Mouse (Mus musculus): ENCODE results near the gene Fastkd1.
"Not testable (repeated sequence)": the region's sequence is repeated elsewhere in the genome, so short reads cannot be mapped to it uniquely, and the experiment has no call there.

Gene Fastkd1

GRCm38 (mm10) chr2:69712981-69713625 is at the start of gene Fastkd1:
Fastkd1 (minus strand) TSS chr2:69713516.
- peak; percentile 63 to 66 for DNase-seq (ENCODE audit: low spot score in 2 of 2)

- DNase-seq (ENCODE audit: low spot score in 2 of 2): no peak
Measured at GRCm38 (mm10) chr2:69760980-69761379, 47.7 kb upstream of the Fastkd1 start.

- DNase-seq (ENCODE audit: low spot score in 2 of 2): no peak
Measured at GRCm38 (mm10) chr2:69745091-69745490, 31.8 kb upstream of the Fastkd1 start.

GRCm38 (mm10) chr2:69723519-69723825 is 10.2 kb upstream of the Fastkd1 start:
- DNase-seq (ENCODE audit: low spot score in 2 of 2): peak in 1 of 2 experiments; percentile 3

- peak; percentile 83 to 86 for DNase-seq (ENCODE audit: low spot score in 2 of 2)
Measured at GRCm38 (mm10) chr2:69722650-69723518, 9.6 kb upstream of the Fastkd1 start.

GRCm38 (mm10) chr2:69722273-69722649 is 8.9 kb upstream of the Fastkd1 start, which contains the start of gene Ppig:
Ppig (plus strand) TSS chr2:69722545.
- no peak for DNase-seq (ENCODE audit: low spot score in 2 of 2)

GRCm38 (mm10) chr2:69719121-69719520 is 5.8 kb upstream of the Fastkd1 start:
- DNase-seq (ENCODE audit: low spot score in 2 of 2): no peak

GRCm38 (mm10) chr2:69716483-69716882 is 3.2 kb upstream of the Fastkd1 start:
- DNase-seq (ENCODE audit: low spot score in 2 of 2): peak; percentile 44 to 65

- no peak for DNase-seq (ENCODE audit: low spot score in 2 of 2)
Measured at GRCm38 (mm10) chr2:69714126-69714525, 810 bp upstream of the Fastkd1 start.

- no peak for DNase-seq (ENCODE audit: low spot score in 2 of 2)
Measured at GRCm38 (mm10) chr2:69713626-69714014, 304 bp upstream of the Fastkd1 start.

- DNase-seq (ENCODE audit: low spot score in 2 of 2): no peak
Measured at GRCm38 (mm10) chr2:69712171-69712570, 1.1 kb downstream of the Fastkd1 start.

- DNase-seq (ENCODE audit: low spot score in 2 of 2): no peak
Measured at GRCm38 (mm10) chr2:69700446-69700845, 12.9 kb downstream of the Fastkd1 start.

GRCm38 (mm10) chr2:69693501-69693900 is 19.8 kb downstream of the Fastkd1 start:
- DNase-seq (ENCODE audit: low spot score in 2 of 2): no peak

- no peak for DNase-seq (ENCODE audit: low spot score in 2 of 2)
Measured at GRCm38 (mm10) chr2:69690843-69691242, 22.5 kb downstream of the Fastkd1 start.

- no peak for DNase-seq (ENCODE audit: low spot score in 2 of 2)
Measured at GRCm38 (mm10) chr2:69690214-69690613, 23.1 kb downstream of the Fastkd1 start.

- DNase-seq (ENCODE audit: low spot score in 2 of 2): no peak
Measured at GRCm38 (mm10) chr2:69684488-69684887, 28.8 kb downstream of the Fastkd1 start.

- DNase-seq (ENCODE audit: low spot score in 2 of 2): no peak
Measured at GRCm38 (mm10) chr2:69683036-69683805, 30.1 kb downstream of the Fastkd1 start.

- no peak for DNase-seq (ENCODE audit: low spot score in 2 of 2)
Measured at GRCm38 (mm10) chr2:69681931-69682330, 31.4 kb downstream of the Fastkd1 start.

GRCm38 (mm10) chr2:69679990-69680389 is 33.3 kb downstream of the Fastkd1 start:
- no peak for DNase-seq (ENCODE audit: low spot score in 2 of 2)

GRCm38 (mm10) chr2:69677215-69677614 is 36.1 kb downstream of the Fastkd1 start:
- not testable (repeated sequence) for DNase-seq (ENCODE audit: low spot score in 2 of 2)

- DNase-seq (ENCODE audit: low spot score in 2 of 2): peak in 1 of 2 experiments; percentile 16
Measured at GRCm38 (mm10) chr2:69676713-69677112, 36.6 kb downstream of the Fastkd1 start.

- no peak for DNase-seq (ENCODE audit: low spot score in 2 of 2)
Measured at GRCm38 (mm10) chr2:69675266-69675665, 38.0 kb downstream of the Fastkd1 start.

All from natural killer cell, adult 2 months (primary cell).